Mouse (Mus musculus) left cerebral cortex, postnatal 10 days (tissue): ENCODE data around the gene Olfr1102. TPM values are rescaled to one million over a fixed set of nuclear protein-coding genes. Genes with fewer than 3 reads are reported as not detected.

Experiments used
- DNase-seq, 2 experiments: peaks; one replicate each; pipeline ENCODE4 v3.0.0; 2021 to 2022; ENCODE audit warnings: low spot score in 2 of 2, mixed read lengths in 1 of 2; ENCODE audit errors: extremely low spot score in 1 of 2
- intact Hi-C: fragments of 180-260 bp; cut with DNase I; formaldehyde crosslinking; loops from one replicate; pipeline ENCODE4 v1.15.1; 2025
- total RNA-seq, 2 experiments: library from RNA; stranded (reverse); gene quantifications; 2 replicates each; pipeline ENCODE4 v1.2.3; 2021

Olfr1102 gene
- total RNA-seq, result not detected

DNA sequence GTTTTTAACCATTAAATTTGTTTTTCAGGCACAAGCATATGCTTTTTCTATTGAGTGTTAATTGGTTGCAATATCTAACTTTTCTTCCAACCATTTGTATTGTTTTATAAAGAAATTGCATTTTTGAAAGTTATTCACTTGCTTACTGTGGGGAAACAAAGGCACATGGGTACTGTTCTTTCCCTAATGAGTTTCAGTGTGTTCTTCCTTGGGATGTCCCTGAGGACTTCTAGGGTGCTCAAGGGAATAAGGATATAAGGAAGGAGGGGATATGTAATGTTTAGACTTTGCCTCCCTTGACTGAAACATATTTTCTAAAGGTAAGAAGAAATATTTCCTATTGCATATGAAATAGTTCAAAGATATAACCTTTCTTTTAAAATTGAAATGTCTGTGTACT lies at the start of gene Olfr1102:
Olfr1102 (plus strand) TSS at position 301 of the 400 bp plus-strand sequence.
- intact Hi-C loops, result no loop called here
- no peak for DNase-seq

DNA sequence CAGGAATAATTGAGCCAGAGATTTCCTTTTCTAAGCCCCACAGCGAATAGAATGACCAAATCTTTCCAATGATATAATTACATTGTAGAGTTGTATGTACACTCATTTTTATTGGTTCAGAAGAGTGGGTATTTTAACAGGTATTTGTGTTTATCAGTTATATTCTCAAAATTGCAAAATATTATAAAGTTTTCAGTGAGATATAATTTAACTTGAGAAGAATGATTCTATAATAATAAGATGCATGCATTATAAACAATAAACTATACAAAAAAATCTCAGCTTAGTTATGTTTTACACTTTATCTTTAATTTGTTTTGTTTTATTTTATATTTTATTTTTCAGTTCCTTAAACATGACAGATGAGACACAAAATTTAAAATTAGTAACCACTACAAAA lies 37.6 kb upstream of the Olfr1102 start, which contains the start of gene Olfr1099:
Olfr1099 (minus strand) TSS at position 101 of the 400 bp plus-strand sequence.
- DNase-seq, result no peak
- intact Hi-C loops, result no loop called here

DNA sequence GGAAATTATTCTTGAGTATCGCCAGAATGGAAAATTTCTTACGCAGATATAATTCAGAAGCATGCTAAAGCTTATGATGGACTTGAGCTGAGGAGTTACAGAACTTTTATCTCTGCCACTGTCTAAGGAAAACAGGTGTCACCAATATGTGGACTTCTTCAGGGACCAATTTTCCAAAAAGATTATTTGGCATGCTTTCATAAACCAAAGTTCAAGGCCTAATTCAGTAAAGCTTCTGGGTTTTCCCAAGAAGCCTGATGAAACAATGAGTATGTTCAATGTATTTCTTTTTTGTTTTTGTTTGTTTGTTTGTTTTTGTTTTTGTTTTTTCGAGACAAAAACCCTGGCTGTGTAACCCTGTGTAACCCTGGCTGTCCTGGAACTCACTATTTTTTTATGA lies 18.3 kb upstream of the Olfr1102 start, which contains the start of gene Olfr1100:
Olfr1100 (minus strand) TSS at position 101 of the 400 bp plus-strand sequence.
- no peak for DNase-seq
- intact Hi-C loops, result no loop called here

DNA sequence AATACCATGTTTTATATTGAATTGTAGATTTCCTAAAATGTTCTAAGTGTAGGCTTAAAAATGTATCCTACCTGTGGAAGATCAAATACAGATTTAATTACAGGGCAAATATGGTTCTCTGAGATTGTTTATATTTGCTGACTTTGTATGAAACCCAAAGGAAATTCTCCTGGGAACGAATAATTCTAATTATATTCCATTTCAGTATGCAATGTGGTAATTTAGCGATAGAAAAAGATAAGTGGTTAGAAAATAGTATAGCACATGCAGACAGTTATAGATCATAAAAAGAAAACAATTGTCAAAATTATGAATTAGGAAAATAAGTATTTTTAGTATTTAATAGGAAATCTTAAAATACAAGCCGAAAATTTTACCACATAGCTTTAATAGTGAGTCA lies 7.1 kb upstream of the Olfr1102 start, which contains the start of gene Olfr1101:
Olfr1101 (minus strand) TSS at position 101 of the 400 bp plus-strand sequence.
- intact Hi-C loops, result no loop called here
- no peak for DNase-seq

DNA sequence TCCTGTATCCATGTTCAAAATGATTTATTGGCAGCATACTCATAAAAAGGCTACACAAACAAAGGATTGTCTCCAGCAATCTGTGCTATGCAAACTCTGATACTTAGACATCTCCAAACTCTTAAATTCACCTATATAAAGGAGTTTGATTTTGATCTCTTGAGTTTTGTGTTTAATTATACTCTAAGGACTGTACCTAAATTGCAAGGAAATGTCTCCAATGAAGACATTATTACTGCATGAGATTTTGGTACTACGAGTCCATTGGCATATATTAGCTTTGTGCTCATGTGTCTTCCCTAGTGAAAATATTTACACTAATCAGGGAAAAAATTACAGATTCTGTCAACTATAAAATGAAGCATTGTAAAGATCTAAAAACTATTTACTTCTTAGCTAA lies 28.8 kb downstream of the Olfr1102 start, which contains the start of gene Olfr1104:
Olfr1104 (minus strand) TSS at position 101 of the 400 bp plus-strand sequence.
- DNase-seq, result no peak
- intact Hi-C loops, result no loop called here

DNA sequence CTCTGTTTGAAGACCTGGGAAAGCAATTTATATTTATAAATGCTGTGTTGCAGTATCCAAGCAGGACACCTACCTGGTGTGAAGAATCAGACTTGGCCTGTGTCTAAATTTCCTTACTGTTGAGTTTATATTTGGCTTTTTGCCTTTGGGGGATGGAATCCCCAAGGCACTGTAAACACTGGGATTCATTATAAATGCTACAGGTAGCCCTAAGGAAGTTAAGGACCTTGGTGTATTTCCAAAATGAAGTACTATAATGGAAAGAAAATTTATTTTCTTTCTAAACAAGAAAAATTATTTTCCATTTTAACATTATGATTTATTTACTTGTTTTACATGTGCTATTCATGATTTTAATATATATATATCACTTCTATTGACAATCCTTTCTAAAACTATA lies 38.2 kb downstream of the Olfr1102 start, which contains the start of gene Olfr1105:
Olfr1105 (minus strand) TSS at position 101 of the 400 bp plus-strand sequence.
- no peak for DNase-seq
- intact Hi-C loops, result no loop called here

DNA sequence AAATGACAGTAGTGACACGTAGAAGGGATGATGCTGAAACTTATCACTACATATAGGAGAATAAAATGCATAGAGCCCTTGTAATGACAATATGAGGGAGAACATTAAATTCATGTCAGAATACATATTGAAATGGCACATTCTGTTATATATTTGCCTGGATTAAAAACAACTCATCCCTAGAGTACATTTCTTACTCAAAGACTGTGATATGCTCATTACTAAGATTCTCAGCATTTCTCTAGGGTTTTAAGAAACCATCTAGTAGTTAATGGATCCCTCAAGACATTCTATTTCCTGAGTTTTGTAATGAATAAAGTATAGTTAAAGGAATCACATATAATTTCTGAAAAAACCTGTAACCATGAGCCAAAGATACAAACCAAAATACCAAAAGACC lies 54.0 kb downstream of the Olfr1102 start, which contains the start of gene Olfr1106:
Olfr1106 (minus strand) TSS at position 101 of the 400 bp plus-strand sequence.
- no peak for DNase-seq
- intact Hi-C loops, result no loop called here

Other genes starting within 250 kb of the Olfr1102 start
- not detected for gene Olfr1090, start 239.4 kb upstream of the Olfr1102 start, total RNA-seq
- not detected for gene Olfr1093, start 215.9 kb upstream of the Olfr1102 start, total RNA-seq
- not detected for gene Olfr141, start 188.4 kb upstream of the Olfr1102 start, total RNA-seq
- gene Olfr1094, start 173.7 kb upstream of the Olfr1102 start, total RNA-seq, result not detected
- not detected for gene Olfr1095, start 146.7 kb upstream of the Olfr1102 start, total RNA-seq
- gene Gm13723, start 123.6 kb upstream of the Olfr1102 start, total RNA-seq, result not detected
- not detected for gene Olfr1097, start 106.2 kb upstream of the Olfr1102 start, total RNA-seq
- not detected for gene Olfr1098, start 73.9 kb upstream of the Olfr1102 start, total RNA-seq
- not detected for gene Olfr1099, start 37.7 kb upstream of the Olfr1102 start, total RNA-seq
- not detected for gene Olfr1100, start 18.4 kb upstream of the Olfr1102 start, total RNA-seq
- gene Olfr1101, start 7.2 kb upstream of the Olfr1102 start, total RNA-seq, result not detected
- gene Olfr1104, start 28.7 kb downstream of the Olfr1102 start, total RNA-seq, result not detected
- not detected for gene Olfr1105, start 38.1 kb downstream of the Olfr1102 start, total RNA-seq
- gene Olfr1106, start 53.9 kb downstream of the Olfr1102 start, total RNA-seq, result not detected
- gene Olfr1107, start 77.4 kb downstream of the Olfr1102 start, total RNA-seq, result not detected
- gene Olfr1109, start 97.6 kb downstream of the Olfr1102 start, total RNA-seq, result not detected
- gene Olfr259, start 116.2 kb downstream of the Olfr1102 start, total RNA-seq, result not detected
- gene Olfr1110, start 141.9 kb downstream of the Olfr1102 start, total RNA-seq, result not detected
- not detected for gene Olfr1111, start 154.2 kb downstream of the Olfr1102 start, total RNA-seq
- not detected for gene Olfr1112, start 189.4 kb downstream of the Olfr1102 start, total RNA-seq
- gene Olfr1113, start 210.6 kb downstream of the Olfr1102 start, total RNA-seq, result not detected
- not detected for gene Olfr1115, start 249.6 kb downstream of the Olfr1102 start, total RNA-seq